Mouse (Mus musculus): ENCODE data around the gene Gm15128. TPM values are rescaled to one million over a fixed set of nuclear protein-coding genes. Genes with fewer than 3 reads are reported as not detected.
"Not testable (repeated sequence)": the region's sequence is repeated elsewhere in the genome, so short reads cannot be mapped to it uniquely, and the experiment has no call there.

Gene Gm15128
- polyA plus RNA-seq (2016; fragmentation: Nextera tagmentation; extraction: Ambion mirVana): not detected in 2 replicates

GRCm38 (mm10) chrX:147765691-147766090, at the start of gene Gm15128:
Gm15128 (plus strand) TSS chrX:147765991.
- not testable (repeated sequence) for H3K27me3 ChIP-seq; H3K9me3 ChIP-seq; H3K4me3 ChIP-seq; H3K4me2 ChIP-seq (replicated peaks); ATAC-seq (ENCODE audit: low FRiP score, low read depth); H3K9ac ChIP-seq (replicated peaks); H3K27ac ChIP-seq (replicated peaks); H3K36me3 ChIP-seq; H3K4me1 ChIP-seq
- WGBS: 81% methylated on average over 7 of the region's 7 CpGs

Other genes starting within 250 kb of the Gm15128 start
- gene Lrch2, start 211.9 kb upstream of the Gm15128 start, polyA plus RNA-seq (2016; fragmentation: Nextera tagmentation; extraction: Ambion mirVana): 12.3 and 13.1 TPM in 2 replicates
- gene Gm15080, start 227.0 kb downstream of the Gm15128 start, polyA plus RNA-seq (2016; fragmentation: Nextera tagmentation; extraction: Ambion mirVana): not detected in 2 replicates

Data from midbrain, embryonic 12.5 days (tissue).